Mouse (Mus musculus) MEL (cell line): ENCODE data around the gene Stil. TPM values are rescaled to one million over a fixed set of nuclear protein-coding genes. Genes with fewer than 3 reads are reported as not detected.
A peak's percentile ranks its signal among the peaks of the same experiment; 100 is the strongest.

Experiments
- DNase-seq: peaks from one replicate; pipeline ENCODE4 v3.0.0; 2011; ENCODE audit warnings: low read depth, low spot score
- H3K27ac ChIP-seq: 2 replicates; pipeline ENCODE4 v1.5.1; 2012; ENCODE audit warnings: low read depth, mild to moderate bottlenecking, control low read depth, low read length, moderate library complexity; ENCODE audit not compliant: control insufficient read depth
- H3K27me3 ChIP-seq, 2 experiments: fragments of 150-350 bp in 1 of 2; sonication (generic) in 1 of 2; 2 replicates each; pipeline ENCODE4 v1.6.1; 2012; ENCODE audit warnings: low read length in 2 of 2, mild to moderate bottlenecking in 2 of 2, improper control_type of control experiment in 1 of 2, moderate library complexity in 1 of 2; ENCODE audit not compliant: insufficient read depth in 2 of 2, control insufficient read depth in 1 of 2
- H3K36me3 ChIP-seq, 2 experiments: 2 replicates each; pipeline ENCODE4 v1.6.1; 2012 to 2014; ENCODE audit warnings: low read length in 2 of 2, improper control_type of control experiment in 1 of 2, inconsistent platforms in 1 of 2, mild to moderate bottlenecking in 1 of 2; ENCODE audit not compliant: insufficient read depth in 2 of 2, control insufficient read depth in 1 of 2
- H3K4me1 ChIP-seq, 2 experiments: fragments of 150-350 bp in 1 of 2; sonication (generic) in 1 of 2; 2 replicates each; pipeline ENCODE4 v1.6.1; 2012; ENCODE audit warnings: low read length in 2 of 2, improper control_type of control experiment in 1 of 2, mild to moderate bottlenecking in 1 of 2; ENCODE audit not compliant: insufficient read depth in 2 of 2, control insufficient read depth in 1 of 2
- H3K4me3 ChIP-seq, 2 experiments: fragments of 150-350 bp in 1 of 2; sonication (generic) in 1 of 2; 2 replicates each; pipeline ENCODE4 v1.5.1; 2012; ENCODE audit warnings: low read depth in 2 of 2, low read length in 2 of 2, mild to moderate bottlenecking in 2 of 2, moderate library complexity in 2 of 2, control low read depth in 1 of 2, improper control_type of control experiment in 1 of 2; ENCODE audit not compliant: control insufficient read depth in 1 of 2, insufficient read depth in 1 of 2
- H3K79me2 ChIP-seq: 2 replicates; pipeline ENCODE4 v1.6.1; 2012; ENCODE audit warnings: mild to moderate bottlenecking, low read length, moderate library complexity; ENCODE audit not compliant: control insufficient read depth, poor library complexity, insufficient read depth
- H3K9ac ChIP-seq: 2 replicates; pipeline ENCODE4 v1.6.1; 2012; ENCODE audit warnings: low read depth, mild to moderate bottlenecking, control low read depth, low read length, moderate library complexity; ENCODE audit not compliant: control insufficient read depth, poor library complexity, severe bottlenecking
- H3K9me3 ChIP-seq: fragments of 150-350 bp; sonication (generic); replicated peaks from 2 replicates; pipeline ENCODE4 v1.6.1; 2012; ENCODE audit warnings: mild to moderate bottlenecking, low read length, improper control_type of control experiment, moderate library complexity; ENCODE audit not compliant: insufficient read depth
- BHLHE40 ChIP-seq: IDR thresholded peaks from 2 replicates; pipeline ENCODE4 v1.6.1; 2012; ENCODE audit warnings: low read depth, mild to moderate bottlenecking, inconsistent platforms, low read length, improper control_type of control experiment, borderline replicate concordance
- CHD1 ChIP-seq: IDR thresholded peaks from 2 replicates; pipeline ENCODE4 v1.6.1; 2012; ENCODE audit warnings: low read depth, mild to moderate bottlenecking, inconsistent platforms, low read length, improper control_type of control experiment
- CTCF ChIP-seq, 3 experiments: IDR thresholded peaks in 2 of 3; conservative IDR thresholded peaks in 1 of 3; 2 replicates each; pipeline ENCODE4 v1.5.1; 2011 to 2012; ENCODE audit warnings: low read length in 3 of 3, low read depth in 2 of 3, mild to moderate bottlenecking in 2 of 3, improper control_type of control experiment in 1 of 3, inconsistent platforms in 1 of 3, mixed read lengths in 1 of 3, moderate library complexity in 1 of 3; ENCODE audit not compliant: control insufficient read depth in 1 of 3, insufficient read depth in 1 of 3, poor library complexity in 1 of 3, severe bottlenecking in 1 of 3
- E2F4 ChIP-seq: IDR thresholded peaks from 2 replicates; pipeline ENCODE4 v1.6.1; 2011; ENCODE audit warnings: low read depth, low read length, improper control_type of control experiment, borderline replicate concordance
- ELF1 ChIP-seq: IDR thresholded peaks from 2 replicates; pipeline ENCODE4 v1.6.1; 2014; ENCODE audit warnings: low read depth, mild to moderate bottlenecking, inconsistent platforms, low read length, improper control_type of control experiment, moderate library complexity
- GABPA ChIP-seq: IDR thresholded peaks from 2 replicates; pipeline ENCODE4 v1.6.1; 2012; ENCODE audit warnings: low read depth, mild to moderate bottlenecking, inconsistent platforms, low read length, improper control_type of control experiment, moderate library complexity
- GATA1 ChIP-seq: IDR thresholded peaks from 2 replicates; pipeline ENCODE4 v1.6.1; 2011; ENCODE audit warnings: low read depth, low read length, improper control_type of control experiment
- HCFC1 ChIP-seq: IDR thresholded peaks from 2 replicates; pipeline ENCODE4 v1.6.1; 2012; ENCODE audit warnings: low read depth, mild to moderate bottlenecking, inconsistent platforms, low read length, improper control_type of control experiment, moderate library complexity
- JUND ChIP-seq: IDR thresholded peaks from 2 replicates; pipeline ENCODE4 v1.6.1; 2011; ENCODE audit warnings: low read depth, mild to moderate bottlenecking, improper control_type of control experiment, low read length
- MAX ChIP-seq: IDR thresholded peaks from 2 replicates; pipeline ENCODE4 v1.6.1; 2011; ENCODE audit warnings: low read length, improper control_type of control experiment
- MAZ ChIP-seq: IDR thresholded peaks from 2 replicates; pipeline ENCODE4 v1.6.1; 2012; ENCODE audit warnings: low read depth, mild to moderate bottlenecking, inconsistent platforms, low read length, improper control_type of control experiment
- NELFE ChIP-seq: IDR thresholded peaks from 2 replicates; pipeline ENCODE4 v1.6.1; 2011; ENCODE audit warnings: low read depth, low read length, improper control_type of control experiment
- NRF1 ChIP-seq: IDR thresholded peaks from 2 replicates; pipeline ENCODE4 v1.6.1; 2014; ENCODE audit warnings: low read depth, mild to moderate bottlenecking, inconsistent platforms, low read length, improper control_type of control experiment, moderate library complexity; ENCODE audit not compliant: poor library complexity, insufficient read depth, severe bottlenecking
- POLR2A ChIP-seq, 2 experiments: IDR thresholded peaks; 2 replicates each; pipeline ENCODE4 v1.6.1; 2011 to 2012; ENCODE audit warnings: low read length in 2 of 2, mild to moderate bottlenecking in 2 of 2, control low read depth in 1 of 2, improper control_type of control experiment in 1 of 2, low read depth in 1 of 2, moderate library complexity in 1 of 2; ENCODE audit not compliant: control insufficient read depth in 1 of 2, insufficient read depth in 1 of 2, poor library complexity in 1 of 2
- RAD21 ChIP-seq: IDR thresholded peaks from 2 replicates; pipeline ENCODE4 v1.6.1; 2011; ENCODE audit warnings: mild to moderate bottlenecking, low read depth, low read length, improper control_type of control experiment
- RCOR1 ChIP-seq: IDR thresholded peaks from 2 replicates; pipeline ENCODE4 v1.6.1; 2012; ENCODE audit warnings: low read depth, mild to moderate bottlenecking, inconsistent platforms, low read length, improper control_type of control experiment
- SMC3 ChIP-seq: IDR thresholded peaks from 2 replicates; pipeline ENCODE4 v1.6.1; 2011; ENCODE audit warnings: low read depth, low read length, improper control_type of control experiment
- TBP ChIP-seq: IDR thresholded peaks from 2 replicates; pipeline ENCODE4 v1.8.0; 2011; ENCODE audit warnings: low read depth, low read length, improper control_type of control experiment
- TCF12 ChIP-seq: IDR thresholded peaks from 2 replicates; pipeline ENCODE4 v1.6.1; 2014; ENCODE audit warnings: low read depth, mild to moderate bottlenecking, inconsistent platforms, low read length, improper control_type of control experiment, moderate library complexity
- UBTF ChIP-seq: IDR thresholded peaks from 2 replicates; pipeline ENCODE4 v1.6.1; 2012; ENCODE audit warnings: low read depth, mild to moderate bottlenecking, inconsistent platforms, low read length, improper control_type of control experiment, moderate library complexity, borderline replicate concordance; ENCODE audit not compliant: insufficient read depth
- USF1 ChIP-seq: IDR thresholded peaks from 2 replicates; pipeline ENCODE4 v1.6.1; 2014; ENCODE audit warnings: low read depth, mild to moderate bottlenecking, inconsistent platforms, low read length, improper control_type of control experiment, moderate library complexity
- USF2 ChIP-seq, 2 experiments: IDR thresholded peaks; 2 replicates each; pipeline ENCODE4 v1.6.1; 2011 to 2012; ENCODE audit warnings: improper control_type of control experiment in 2 of 2, low read length in 2 of 2, borderline replicate concordance in 1 of 2, inconsistent platforms in 1 of 2, low read depth in 1 of 2, mild to moderate bottlenecking in 1 of 2; ENCODE audit not compliant: insufficient read depth in 1 of 2
- ZC3H11A ChIP-seq: IDR thresholded peaks from 2 replicates; pipeline ENCODE4 v1.6.1; 2012; ENCODE audit warnings: low read depth, mild to moderate bottlenecking, inconsistent platforms, low read length, improper control_type of control experiment
- ZKSCAN1 ChIP-seq: IDR thresholded peaks from 2 replicates; pipeline ENCODE4 v1.6.1; 2012; ENCODE audit warnings: low read depth, mild to moderate bottlenecking, inconsistent platforms, low read length, improper control_type of control experiment, moderate library complexity
- ZNF384 ChIP-seq: IDR thresholded peaks from 2 replicates; pipeline ENCODE4 v1.6.1; 2012; ENCODE audit warnings: low read depth, mild to moderate bottlenecking, inconsistent platforms, low read length, improper control_type of control experiment
- polyA plus RNA-seq, 2 experiments: library from polyadenylated mRNA; stranded (reverse) in 1 of 2; unstranded in 1 of 2; fragments of >175 nt in 1 of 2; fragments of >200 nt in 1 of 2; gene quantifications; 2 replicates each; pipeline versions ENCODE4 v1.2.1 to v1.2.4; 2012; ENCODE audit warnings: low replicate concordance in 2 of 2, low read depth in 1 of 2; ENCODE audit not compliant: insufficient read length in 2 of 2, insufficient read depth in 1 of 2, missing spikeins in 1 of 2
- total RNA-seq: library from RNA; depleted of rRNA; stranded (reverse); fragments of 300-350 nt; gene quantifications from 2 replicates; pipeline ENCODE4 v1.2.3, GENCODE M21; 2012

The Stil gene
- total and polyA plus RNA-seq, 3 experiments = 5.0 to 9.1 TPM; not detected in 1

DNA sequence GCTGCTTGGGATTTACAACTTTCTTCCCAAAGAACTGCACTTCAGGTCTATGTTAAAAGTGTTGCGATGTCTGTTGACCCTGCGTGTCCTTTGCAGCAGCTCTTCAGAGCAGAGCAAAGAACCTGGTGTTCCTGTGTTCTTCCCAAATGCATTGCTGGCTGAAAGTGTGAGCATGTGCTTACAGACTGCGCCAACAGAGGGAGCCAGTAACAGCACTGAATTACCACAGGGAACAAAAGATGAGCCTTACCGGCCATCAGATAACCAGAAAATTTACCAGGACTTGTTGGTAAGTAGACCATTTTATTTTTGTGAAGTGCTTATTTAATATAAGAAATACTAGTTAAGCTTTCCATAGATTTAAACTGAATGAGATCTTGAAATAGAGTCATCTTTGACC, 38.3 kb downstream of the Stil start (continued):
- no peak for TF ChIP-seq GABPA
- no peak for TF ChIP-seq E2F4
- no peak for TF ChIP-seq USF1
- TF ChIP-seq NRF1 = no peak

DNA sequence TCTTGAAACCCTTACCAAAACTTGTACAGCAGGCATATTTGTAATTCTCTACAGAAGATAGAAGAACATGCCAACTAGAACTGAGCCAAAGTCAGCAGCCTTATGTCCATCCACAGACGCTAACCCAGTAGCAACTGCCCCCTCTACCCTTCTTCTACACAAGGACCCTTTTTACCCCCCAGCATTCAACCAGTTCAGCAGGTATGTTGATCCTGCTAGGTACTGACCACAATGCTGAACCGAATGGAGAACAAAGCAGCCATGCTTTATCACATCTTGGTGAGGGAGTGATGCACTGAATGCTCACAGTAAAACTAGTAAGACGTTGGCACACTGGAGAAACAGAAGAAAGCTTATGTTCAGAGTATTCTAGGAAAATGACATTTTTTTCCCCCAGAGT, 45.7 kb downstream of the Stil start:
- H3K27me3 ChIP-seq = no peaks in the 10 kb centered on the region
- H3K4me3 ChIP-seq = no peak overlapping the region
- peaks cover 6 to 19% of the 10 kb centered on the region in 2 experiments for H3K4me1 ChIP-seq
- no peak for DNase-seq
- H3K79me2 ChIP-seq = no peaks in the 10 kb centered on the region; the same call in 1 of the 2 replicates
- no peaks in the 10 kb centered on the region for H3K9me3 ChIP-seq
- no peak overlapping the region for H3K9ac ChIP-seq
- no peak overlapping the region for H3K27ac ChIP-seq
- peaks cover 0 to 12% of the 10 kb centered on the region in 2 experiments; a peak in 2 of 4 replicates for H3K36me3 ChIP-seq
- no peak for TF ChIP-seq TCF12
- TF ChIP-seq USF2 (IDR thresholded peaks at IDR 0.05; ENCODE audit: borderline replicate concordance in 1 of 2, insufficient read depth in 1 of 2, low read depth in 1 of 2, low read length in 2 of 2) = no peak
- no peak for TF ChIP-seq MAX
- no peak for TF ChIP-seq CHD1
- TF ChIP-seq ZNF384 = no peak
- TF ChIP-seq UBTF = no peak
- no peak for TF ChIP-seq RAD21
- TF ChIP-seq MAZ = no peak
- no peak for TF ChIP-seq ELF1
- TF ChIP-seq CTCF (IDR thresholded peaks at IDR 0.05 in 2 of 3, conservative IDR thresholded peaks at IDR 0.05 in 1 of 3; ENCODE audit: control insufficient read depth in 1 of 3, insufficient read depth in 1 of 3, low read depth in 2 of 3, low read length in 3 of 3, poor library complexity in 1 of 3, severe bottlenecking in 1 of 3) = no peak
- no peak for TF ChIP-seq ZKSCAN1
- no peak for TF ChIP-seq GATA1
- no peak for TF ChIP-seq GABPA

DNA sequence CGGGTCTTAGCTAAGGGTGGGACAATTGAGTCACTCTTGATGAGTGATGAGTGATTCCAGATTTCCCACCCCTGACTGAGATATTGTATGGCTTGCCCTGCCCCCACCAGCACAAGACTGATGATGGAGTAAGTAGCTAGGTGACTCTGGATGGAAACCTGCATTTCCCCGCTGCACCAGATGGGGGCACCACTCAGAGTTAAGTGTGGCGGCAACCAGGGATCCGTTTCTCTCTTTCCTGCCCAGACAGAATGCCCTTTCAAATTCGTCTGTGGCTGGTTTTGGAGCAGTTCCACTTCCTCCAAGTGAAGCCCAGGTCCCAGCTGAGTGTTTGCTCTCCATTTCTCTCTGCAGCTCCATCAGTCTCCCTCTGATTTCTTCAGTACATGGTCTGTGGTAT, 47.8 kb downstream of the Stil start:
- Histone ChIP-seq H3K36me3 (peaks cover 0 to 12% of the 10 kb centered on the region in 2 experiments; a peak in 2 of 4 replicates), H3K27ac (peak overlapping the region; percentile 67), H3K9me3 (no peaks in the 10 kb centered on the region), H3K4me1 (peaks cover 6 to 19% of the 10 kb centered on the region in 2 experiments), H3K79me2 (no peaks in the 10 kb centered on the region; the same call in 1 of the 2 replicates), H3K4me3 (peak overlapping the region; percentile 47 to 57), H3K9ac (peak overlapping the region; percentile 64), H3K27me3 (no peaks in the 10 kb centered on the region)
- DNase-seq = peak; percentile 90
- TF ChIP-seq BHLHE40 (peak; percentile 52; the same call in 1 of the 2 replicates), TBP (peak; percentile 57; the same call in 1 of the 2 replicates), HCFC1 (peak; percentile 50; the same call in 1 of the 2 replicates), RCOR1 (peak; percentile 59; the same call in 1 of the 2 replicates), MAZ (0 out of 2 replicates have a peak, but pooled peaks have one; percentile 35), JUND (no peak), RAD21 (peak; percentile 55), POLR2A (IDR thresholded peaks at IDR 0.05; ENCODE audit: control insufficient read depth in 1 of 2, insufficient read depth in 1 of 2, low read depth in 1 of 2, low read length in 2 of 2, poor library complexity in 1 of 2) (peak in 1 of 2 experiments; percentile 24; a peak in 1 of 4 replicates), NRF1 (no peak), ZC3H11A (peak; percentile 60), SMC3 (peak; percentile 77), UBTF (no peak), CTCF (IDR thresholded peaks at IDR 0.05 in 2 of 3, conservative IDR thresholded peaks at IDR 0.05 in 1 of 3; ENCODE audit: control insufficient read depth in 1 of 3, insufficient read depth in 1 of 3, low read depth in 2 of 3, low read length in 3 of 3, poor library complexity in 1 of 3, severe bottlenecking in 1 of 3) (peak; percentile 80 to 83 (median 82)), ZKSCAN1 (no peak), NELFE (0 out of 2 replicates have a peak, but pooled peaks have one; percentile 4)
